Mouse (Mus musculus): ENCODE results near the gene Tsr3. TPM values are rescaled to one million over a fixed set of nuclear protein-coding genes. Genes with fewer than 3 reads are reported as not detected.
A peak's percentile ranks its signal among the peaks of the same experiment; 100 is the strongest.

The Tsr3 gene
- 63.4 and 66.7 TPM in 2 replicates for polyA plus RNA-seq (2014; fragmentation: Nextera tagmentation; extraction: Ambion mirVana)

GRCm38 (mm10) chr17:25239695-25240636 lies at the start of gene Tsr3, which contains the start of gene Gnptg:
Gene Tsr3, plus strand, starts transcription at chr17:25240170.
Gene Gnptg, minus strand, starts transcription at chr17:25240124.
- peaks cover 8% of the 10 kb centered on the region; the same call in 1 of the 2 replicates for H3K36me3 ChIP-seq (ENCODE audit: control insufficient read depth, insufficient read depth, low read length)
- H3K27ac ChIP-seq (ENCODE audit: low read depth, low read length): peak within 1 kb of the TSS; percentile 54; the same call in 1 of the 2 replicates
- H3K4me1 ChIP-seq (replicated peaks; ENCODE audit: control insufficient read depth, insufficient read depth, low read length): peaks cover 12% of the 10 kb centered on the region; the same call in 1 of the 2 replicates
- DNase-seq (ENCODE audit: low spot score): peak; percentile 92
- peak within 1 kb of the TSS; percentile 98 for H3K4me3 ChIP-seq (ENCODE audit: low read depth, low read length)
- H3K9ac ChIP-seq (ENCODE audit: low read length): peak within 1 kb of the TSS; percentile 89
- no peaks in the 10 kb centered on the region for H3K27me3 ChIP-seq (ENCODE audit: control insufficient read depth, insufficient read depth, low read length)
- no peaks in the 10 kb centered on the region for H3K9me3 ChIP-seq (ENCODE audit: control insufficient read depth, low read length)
- peak; percentile 84 for ATAC-seq (replicated peaks; ENCODE audit: low FRiP score)
- H3K4me2 ChIP-seq (ENCODE audit: low read depth, low read length, severe bottlenecking): peak within 1 kb of the TSS; percentile 75
- under 1% methylated on average over 77 of the region's 80 CpGs for WGBS

DNA sequence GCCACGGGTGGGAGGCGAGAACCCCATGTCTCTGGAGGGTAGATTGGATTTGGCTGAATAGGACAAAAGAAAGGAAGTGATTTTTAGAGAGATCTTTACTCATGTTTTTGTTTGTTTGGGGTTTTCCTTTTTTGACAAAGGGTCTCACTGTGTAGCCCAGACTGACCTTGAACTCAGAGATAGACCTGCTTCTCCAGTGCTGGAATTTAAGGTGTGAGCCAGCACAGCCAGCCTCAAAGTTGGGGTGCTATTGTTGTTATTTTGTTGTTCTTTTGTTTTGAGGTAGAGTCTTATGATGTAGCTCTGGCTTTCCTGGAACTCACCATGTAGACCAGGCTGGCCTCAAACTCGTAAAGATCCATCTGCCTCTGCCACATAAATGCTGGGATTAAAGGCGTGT lies 37.6 kb upstream of the Tsr3 start:
- ATAC-seq (replicated peaks; ENCODE audit: low FRiP score) (no peak), DNase-seq (ENCODE audit: low spot score) (no peak)
- WGBS: 93% methylated on average over 4 of the region's 4 CpGs
- Histone ChIP-seq H3K27ac (ENCODE audit: low read depth, low read length) (no peak overlapping the region), H3K36me3 (ENCODE audit: control insufficient read depth, insufficient read depth, low read length) (peaks cover 5% of the 10 kb centered on the region), H3K9me3 (ENCODE audit: control insufficient read depth, low read length) (no peaks in the 10 kb centered on the region), H3K4me3 (ENCODE audit: low read depth, low read length) (no peak overlapping the region), H3K4me2 (ENCODE audit: low read depth, low read length, severe bottlenecking) (no peak overlapping the region), H3K9ac (ENCODE audit: low read length) (no peak overlapping the region), H3K27me3 (ENCODE audit: control insufficient read depth, insufficient read depth, low read length) (no peaks in the 10 kb centered on the region), H3K4me1 (replicated peaks; ENCODE audit: control insufficient read depth, insufficient read depth, low read length) (no peaks in the 10 kb centered on the region)

GRCm38 (mm10) chr17:25210006-25210405 lies 30.0 kb upstream of the Tsr3 start:
- no peak for ATAC-seq (replicated peaks; ENCODE audit: low FRiP score)
- no peaks in the 10 kb centered on the region for H3K9me3 ChIP-seq (ENCODE audit: control insufficient read depth, low read length)

DNA sequence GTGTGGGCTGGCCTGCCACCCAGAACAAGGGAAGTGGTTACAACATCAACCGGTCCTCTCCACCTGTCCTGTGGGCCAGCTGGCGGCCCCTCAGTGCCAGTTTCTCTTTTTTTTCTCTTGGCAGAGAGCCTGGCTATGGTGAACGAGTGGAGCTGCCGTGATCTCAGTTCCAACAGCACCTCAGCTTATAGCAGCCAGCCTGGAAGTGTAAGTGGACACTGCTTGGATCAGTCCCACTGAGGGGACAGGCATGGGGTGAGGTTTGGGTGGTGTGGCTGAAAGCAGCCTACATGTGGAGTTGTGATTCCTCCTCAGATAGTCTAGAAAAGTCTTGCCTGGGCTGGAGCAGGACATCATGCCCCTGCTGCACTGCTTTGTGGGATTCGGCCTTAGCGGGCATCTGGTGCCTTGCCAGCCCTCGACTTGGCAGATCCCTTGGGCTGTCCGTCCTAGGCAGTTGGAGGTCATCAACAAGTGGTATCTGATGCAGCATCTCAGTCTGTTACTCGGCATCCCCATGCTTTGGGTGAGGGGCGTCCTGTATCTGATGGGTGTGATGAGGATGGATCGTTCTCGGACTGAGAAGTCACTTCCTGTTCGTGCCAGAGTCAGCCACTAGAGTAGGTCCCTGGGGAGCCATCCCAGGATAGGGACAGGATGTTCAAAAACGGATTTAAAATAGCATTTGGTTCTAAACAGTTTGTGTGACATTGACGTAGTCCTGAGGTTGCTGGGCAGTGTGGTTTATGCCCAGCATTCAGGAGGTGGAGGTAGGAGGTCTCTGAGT lies 29.1 kb upstream of the Tsr3 start:
- no peak for ATAC-seq (replicated peaks; ENCODE audit: low FRiP score)
- WGBS: 92% methylated on average over 15 of the region's 15 CpGs
- Histone ChIP-seq H3K4me1 (replicated peaks; ENCODE audit: control insufficient read depth, insufficient read depth, low read length) (no peaks in the 10 kb centered on the region), H3K27ac (ENCODE audit: low read depth, low read length) (no peak overlapping the region), H3K4me2 (ENCODE audit: low read depth, low read length, severe bottlenecking) (no peak overlapping the region), H3K9me3 (ENCODE audit: control insufficient read depth, low read length) (no peaks in the 10 kb centered on the region), H3K4me3 (ENCODE audit: low read depth, low read length) (no peak overlapping the region), H3K27me3 (ENCODE audit: control insufficient read depth, insufficient read depth, low read length) (no peaks in the 10 kb centered on the region), H3K9ac (ENCODE audit: low read length) (no peak overlapping the region), H3K36me3 (ENCODE audit: control insufficient read depth, insufficient read depth, low read length) (no peaks in the 10 kb centered on the region; the same call in 1 of the 2 replicates)
- DNase-seq (ENCODE audit: low spot score): no peak

More at GRCm38 (mm10) chr17:25210006-25210405, 30.0 kb upstream of the Tsr3 start:
- H3K4me2 ChIP-seq (ENCODE audit: low read depth, low read length, severe bottlenecking): no peak overlapping the region
- no peaks in the 10 kb centered on the region for H3K27me3 ChIP-seq (ENCODE audit: control insufficient read depth, insufficient read depth, low read length)
- no peak for DNase-seq (ENCODE audit: low spot score)
- no peaks in the 10 kb centered on the region for H3K4me1 ChIP-seq (replicated peaks; ENCODE audit: control insufficient read depth, insufficient read depth, low read length)
- 90% methylated on average over 4 of the region's 4 CpGs for WGBS
- H3K9ac ChIP-seq (ENCODE audit: low read length): no peak overlapping the region
- no peak overlapping the region for H3K4me3 ChIP-seq (ENCODE audit: low read depth, low read length)
- no peak overlapping the region for H3K27ac ChIP-seq (ENCODE audit: low read depth, low read length)
- H3K36me3 ChIP-seq (ENCODE audit: control insufficient read depth, insufficient read depth, low read length): no peaks in the 10 kb centered on the region; the same call in 1 of the 2 replicates

- Histone ChIP-seq H3K36me3 (ENCODE audit: control insufficient read depth, insufficient read depth, low read length) (no peaks in the 10 kb centered on the region; the same call in 1 of the 2 replicates), H3K4me1 (replicated peaks; ENCODE audit: control insufficient read depth, insufficient read depth, low read length) (no peaks in the 10 kb centered on the region), H3K4me2 (ENCODE audit: low read depth, low read length, severe bottlenecking) (no peak overlapping the region), H3K9me3 (ENCODE audit: control insufficient read depth, low read length) (no peaks in the 10 kb centered on the region), H3K27me3 (ENCODE audit: control insufficient read depth, insufficient read depth, low read length) (no peaks in the 10 kb centered on the region), H3K4me3 (ENCODE audit: low read depth, low read length) (no peak overlapping the region), H3K9ac (ENCODE audit: low read length) (no peak overlapping the region), H3K27ac (ENCODE audit: low read depth, low read length) (no peak overlapping the region)
- ATAC-seq (replicated peaks; ENCODE audit: low FRiP score) (no peak), DNase-seq (ENCODE audit: low spot score) (no peak)
- WGBS: 93% methylated on average over 4 of the region's 4 CpGs
Measured at GRCm38 (mm10) chr17:25211705-25212104, 28.3 kb upstream of the Tsr3 start.

- 87% methylated on average over 3 of the region's 3 CpGs for WGBS
- no peak overlapping the region for H3K4me2 ChIP-seq (ENCODE audit: low read depth, low read length, severe bottlenecking)
Measured at GRCm38 (mm10) chr17:25215431-25215830, 24.5 kb upstream of the Tsr3 start.

GRCm38 (mm10) chr17:25218967-25219366 lies 21.0 kb upstream of the Tsr3 start:
- Histone ChIP-seq H3K9me3 (ENCODE audit: control insufficient read depth, low read length) (no peaks in the 10 kb centered on the region), H3K4me2 (ENCODE audit: low read depth, low read length, severe bottlenecking) (no peak overlapping the region), H3K4me1 (replicated peaks; ENCODE audit: control insufficient read depth, insufficient read depth, low read length) (peaks cover 6% of the 10 kb centered on the region; the same call in 1 of the 2 replicates), H3K9ac (ENCODE audit: low read length) (no peak overlapping the region), H3K27ac (ENCODE audit: low read depth, low read length) (no peak overlapping the region), H3K27me3 (ENCODE audit: control insufficient read depth, insufficient read depth, low read length) (no peaks in the 10 kb centered on the region), H3K36me3 (ENCODE audit: control insufficient read depth, insufficient read depth, low read length) (no peaks in the 10 kb centered on the region), H3K4me3 (ENCODE audit: low read depth, low read length) (no peak overlapping the region)
- WGBS: 91% methylated on average over 9 of the region's 9 CpGs
- no peak for ATAC-seq (replicated peaks; ENCODE audit: low FRiP score)
- DNase-seq (ENCODE audit: low spot score): no peak

More at GRCm38 (mm10) chr17:25215431-25215830, 24.5 kb upstream of the Tsr3 start:
- H3K27me3 ChIP-seq (ENCODE audit: control insufficient read depth, insufficient read depth, low read length): no peaks in the 10 kb centered on the region
- no peaks in the 10 kb centered on the region for H3K36me3 ChIP-seq (ENCODE audit: control insufficient read depth, insufficient read depth, low read length)
- no peak overlapping the region for H3K4me3 ChIP-seq (ENCODE audit: low read depth, low read length)
- DNase-seq (ENCODE audit: low spot score) (no peak), ATAC-seq (replicated peaks; ENCODE audit: low FRiP score) (no peak)
- H3K27ac ChIP-seq (ENCODE audit: low read depth, low read length): no peak overlapping the region
- H3K9ac ChIP-seq (ENCODE audit: low read length): no peak overlapping the region
- no peaks in the 10 kb centered on the region for H3K9me3 ChIP-seq (ENCODE audit: control insufficient read depth, low read length)
- no peaks in the 10 kb centered on the region for H3K4me1 ChIP-seq (replicated peaks; ENCODE audit: control insufficient read depth, insufficient read depth, low read length)

DNA sequence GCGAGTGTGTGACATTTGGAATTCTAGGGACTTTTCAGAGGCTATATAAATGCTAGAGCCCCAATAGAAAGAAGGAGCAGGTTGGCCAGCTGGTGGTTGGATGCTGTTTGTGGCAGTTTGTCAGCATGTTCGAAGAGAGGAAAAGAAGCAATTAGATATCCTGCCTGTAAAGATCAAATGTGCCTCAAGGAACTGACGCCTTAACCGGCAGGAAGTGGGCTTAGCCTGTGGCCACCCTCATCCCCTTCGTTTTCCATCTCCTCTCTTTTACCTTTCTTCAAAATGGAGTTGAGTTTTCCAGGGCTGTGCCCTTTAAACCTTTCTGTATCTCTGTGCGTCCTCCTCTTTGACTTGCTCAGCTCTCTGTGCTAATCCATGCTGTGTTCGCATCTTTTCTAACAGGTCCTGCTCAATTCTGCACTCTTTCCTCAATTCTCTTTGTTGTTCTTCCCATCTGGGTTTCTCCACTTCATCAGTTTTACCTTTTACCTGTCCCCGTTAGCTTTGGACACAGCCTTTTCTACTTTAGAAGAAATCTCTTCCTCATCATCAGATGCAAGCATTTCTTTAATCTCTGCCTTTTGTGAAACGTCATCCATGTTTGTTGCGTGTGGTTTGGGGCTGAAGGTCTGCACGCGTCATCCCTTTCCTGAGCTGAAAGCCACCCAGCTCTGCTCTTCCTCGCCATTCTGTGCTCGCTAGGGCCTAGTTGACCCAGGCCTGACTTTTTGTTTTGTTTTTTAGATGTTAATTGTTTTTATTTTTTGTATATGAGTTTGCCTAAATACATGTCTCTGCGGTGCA lies 20.3 kb upstream of the Tsr3 start:
- H3K9me3 ChIP-seq (ENCODE audit: control insufficient read depth, low read length): no peaks in the 10 kb centered on the region
- no peak overlapping the region for H3K4me3 ChIP-seq (ENCODE audit: low read depth, low read length)
- no peaks in the 10 kb centered on the region for H3K27me3 ChIP-seq (ENCODE audit: control insufficient read depth, insufficient read depth, low read length)
- no peak overlapping the region for H3K27ac ChIP-seq (ENCODE audit: low read depth, low read length)
- H3K9ac ChIP-seq (ENCODE audit: low read length): no peak overlapping the region
- 92% methylated on average over 15 of the region's 15 CpGs for WGBS
- H3K4me1 ChIP-seq (replicated peaks; ENCODE audit: control insufficient read depth, insufficient read depth, low read length): peaks cover 6% of the 10 kb centered on the region; the same call in 1 of the 2 replicates
- ATAC-seq (replicated peaks; ENCODE audit: low FRiP score) (no peak), DNase-seq (ENCODE audit: low spot score) (no peak)
- no peaks in the 10 kb centered on the region for H3K36me3 ChIP-seq (ENCODE audit: control insufficient read depth, insufficient read depth, low read length)
- H3K4me2 ChIP-seq (ENCODE audit: low read depth, low read length, severe bottlenecking): no peak overlapping the region
